ENCODE assay signal across 23 mouse cellular contexts in genomic region chr5:29083288-29083687, GRCm38 (mm10).
A peak's percentile ranks its signal among the peaks of the same experiment; 100 is the strongest.
DNase-seq lines count a peak whose midpoint lies in the region; ATAC-seq lines count a peak whose summit lies in the region.
"Had no signal": no experiment of that assay in that cellular context is flagged by ENCODE, and none has a peak within 500 bp of the region (broad histone marks: within the 10 kb centered on the region; RNA-seq: fewer than 3 reads in every experiment).

No protein-coding gene starts in this region.

- no peaks in the 10 kb centered on the region; the same call in 1 of the 2 replicates for H3K4me1 ChIP-seq in heart, embryonic 15.5 days (replicated peaks)
- H3K4me1 ChIP-seq in intestine, embryonic 16.5 days (ENCODE audit: control insufficient read depth, insufficient read depth, low read length), result no peaks in the 10 kb centered on the region
- H3K4me1 ChIP-seq: embryonic facial prominence, embryonic 12.5 days; limb, embryonic 13.5 days had no signal

- 0 out of 2 replicates have a peak, but pooled peaks have one; percentile 35 for ATAC-seq in heart, embryonic 15.5 days (replicated peaks; ENCODE audit: insufficient number of reproducible peaks, insufficient read depth, low FRiP score, low read depth)
- peak; percentile 80 for ATAC-seq in intestine, embryonic 16.5 days
- ATAC-seq: CD4-positive, CD25-positive, alpha-beta regulatory T cell, adult 4 months; hindbrain, postnatal 0 days had no signal

- no peak overlapping the region for H3K4me3 ChIP-seq in heart, embryonic 15.5 days
- H3K4me3 ChIP-seq in intestine, embryonic 16.5 days (ENCODE audit: low read length), result no peak overlapping the region
- H3K4me3 ChIP-seq: embryonic facial prominence, embryonic 12.5 days; layer of hippocampus, adult 2 months; limb, embryonic 13.5 days had no signal

- H3K9ac ChIP-seq in heart, embryonic 15.5 days, result no peak overlapping the region
- no peak overlapping the region for H3K9ac ChIP-seq in intestine, embryonic 16.5 days (ENCODE audit: low read depth, low read length)
- H3K9ac ChIP-seq: embryonic facial prominence, embryonic 12.5 days; limb, embryonic 13.5 days; liver, embryonic 14.5 days had no signal

- no peaks in the 10 kb centered on the region for H3K36me3 ChIP-seq in heart, embryonic 15.5 days
- H3K36me3 ChIP-seq in intestine, embryonic 16.5 days (ENCODE audit: control insufficient read depth, insufficient read depth, low read length), result no peaks in the 10 kb centered on the region
- H3K36me3 ChIP-seq: embryonic facial prominence, embryonic 12.5 days; limb, embryonic 13.5 days had no signal

- H3K27ac ChIP-seq in heart, embryonic 15.5 days, result no peak overlapping the region
- H3K27ac ChIP-seq in intestine, embryonic 16.5 days (ENCODE audit: low read length), result no peak overlapping the region
- H3K27ac ChIP-seq: embryonic facial prominence, embryonic 12.5 days; hindbrain, postnatal 0 days; layer of hippocampus, adult 2 months; limb, embryonic 13.5 days; liver, embryonic 14.5 days had no signal

- no peak overlapping the region for H3K4me2 ChIP-seq in heart, embryonic 15.5 days
- no peak overlapping the region for H3K4me2 ChIP-seq in intestine, embryonic 16.5 days (ENCODE audit: low read depth, low read length)
- H3K4me2 ChIP-seq: embryonic facial prominence, embryonic 12.5 days; limb, embryonic 13.5 days had no signal

- DNase-seq in heart, postnatal 36 days, result no peak
- DNase-seq in Muller cell, postnatal 12 days (ENCODE audit: inconsistent ontology term), result peak; percentile 5
- DNase-seq in skeletal muscle tissue, adult 2 months (ENCODE audit: low read depth, low spot score), result peak; percentile 1
- DNase-seq in thymus, adult 18-20 months, result no peak
- no peak for DNase-seq in kidney, postnatal 10 days
- DNase-seq in urinary bladder, adult 2 months (ENCODE audit: low spot score), result no peak
- DNase-seq: adrenal gland, adult 8-10 months; cerebellum, adult 18-20 months; cerebellum, postnatal 25 days; gastrocnemius, postnatal 36 days; kidney, adult 18-20 months; layer of hippocampus, postnatal 36 days; midbrain, embryonic 14.5 days; retina, postnatal 1 day; right cerebral cortex, postnatal 25 days had no signal

- no peaks in the 10 kb centered on the region for H3K27me3 ChIP-seq in heart, embryonic 15.5 days
- H3K27me3 ChIP-seq in intestine, embryonic 16.5 days (replicated peaks; ENCODE audit: control insufficient read depth, insufficient read depth, low read length), result no peaks in the 10 kb centered on the region
- H3K27me3 ChIP-seq: embryonic facial prominence, embryonic 12.5 days; limb, embryonic 13.5 days had no signal

- 62% methylated on average over 1 of the region's 1 CpGs for WGBS in heart, embryonic 15.5 days
- WGBS in intestine, embryonic 16.5 days, result 65% methylated on average over 1 of the region's 1 CpGs

- no peaks in the 10 kb centered on the region for H3K9me3 ChIP-seq in heart, embryonic 15.5 days (replicated peaks)
- no peaks in the 10 kb centered on the region for H3K9me3 ChIP-seq in intestine, embryonic 16.5 days (ENCODE audit: control insufficient read depth, low read length)
- H3K9me3 ChIP-seq: embryonic facial prominence, embryonic 12.5 days; limb, embryonic 13.5 days had no signal

- intact Hi-C loops in heart, postnatal 36 days (cut with DNase I), result no loop called here

Comparison
In these comparisons a context has a peak if more than half of its experiments do, and no peak if none do; other contexts are left out.
1. DNase-seq: peak in Muller cell, postnatal 12 days (single experiment) and skeletal muscle tissue, adult 2 months (single experiment); none in heart, postnatal 36 days (0 of 2), thymus, adult 18-20 months (0 of 2), kidney, postnatal 10 days (single experiment) and urinary bladder, adult 2 months (single experiment).